Mouse (Mus musculus) embryonic facial prominence, embryonic 13.5 days (tissue): ENCODE data around the gene Spata5. TPM values are rescaled to one million over a fixed set of nuclear protein-coding genes. Genes with fewer than 3 reads are reported as not detected.

ENCODE experiments used
- ATAC-seq: fragments of 200-750 bp; cut with Nextera tagmentation; 2 replicates; pipeline ENCODE4 v1.8.0; 2017; ENCODE audit warnings: low read depth; ENCODE audit not compliant: insufficient number of reproducible peaks, insufficient read depth, low FRiP score, low TSS enrichment
- H3K27ac ChIP-seq: fragments of 300-500 bp; sonication (generic); 2 replicates; pipeline ENCODE4 v1.5.1; 2015; ENCODE audit warnings: moderate library complexity, mild to moderate bottlenecking, inconsistent platforms
- H3K27me3 ChIP-seq: fragments of 300-500 bp; sonication (generic); 2 replicates; pipeline ENCODE4 v1.6.1; 2015; ENCODE audit warnings: mild to moderate bottlenecking, inconsistent platforms
- H3K36me3 ChIP-seq: fragments of 300-500 bp; sonication (generic); 2 replicates; pipeline ENCODE4 v1.6.1; 2015; ENCODE audit warnings: mild to moderate bottlenecking, inconsistent platforms
- H3K4me1 ChIP-seq: fragments of 300-500 bp; sonication (generic); 2 replicates; pipeline ENCODE4 v1.6.1; 2015; ENCODE audit warnings: inconsistent platforms
- H3K4me2 ChIP-seq: fragments of 300-500 bp; sonication (generic); 2 replicates; pipeline ENCODE4 v1.6.1; 2015; ENCODE audit warnings: moderate library complexity, mild to moderate bottlenecking, inconsistent platforms
- H3K4me3 ChIP-seq: fragments of 300-500 bp; sonication (generic); 2 replicates; pipeline ENCODE4 v1.5.1; 2015; ENCODE audit warnings: mild to moderate bottlenecking, inconsistent platforms
- H3K9ac ChIP-seq: fragments of 300-500 bp; sonication (generic); 2 replicates; pipeline ENCODE4 v1.6.1; 2015; ENCODE audit warnings: mild to moderate bottlenecking, inconsistent platforms
- H3K9me3 ChIP-seq: fragments of 300-500 bp; sonication (generic); 2 replicates; pipeline ENCODE4 v1.6.1; 2016; ENCODE audit warnings: inconsistent platforms
- WGBS: fragments of 180-500 bp; shearing (Covaris S2); methylation state at CpG from one replicate; pipeline ENCODE4 v1.1.7; 2015; ENCODE audit warnings: mixed read lengths; 5-methylcytosine and 5-hydroxymethylcytosine counted together
- polyA plus RNA-seq: library from polyadenylated mRNA; unstranded; fragments of >200 nt; fragmentation: Nextera tagmentation; extraction: Ambion mirVana; gene quantifications from 2 replicates; pipeline ENCODE4 v1.2.1, GENCODE M21; 2015

The Spata5 gene
- polyA plus RNA-seq, 1 experiment from 2014 or later: 47.0 TPM

DNA sequence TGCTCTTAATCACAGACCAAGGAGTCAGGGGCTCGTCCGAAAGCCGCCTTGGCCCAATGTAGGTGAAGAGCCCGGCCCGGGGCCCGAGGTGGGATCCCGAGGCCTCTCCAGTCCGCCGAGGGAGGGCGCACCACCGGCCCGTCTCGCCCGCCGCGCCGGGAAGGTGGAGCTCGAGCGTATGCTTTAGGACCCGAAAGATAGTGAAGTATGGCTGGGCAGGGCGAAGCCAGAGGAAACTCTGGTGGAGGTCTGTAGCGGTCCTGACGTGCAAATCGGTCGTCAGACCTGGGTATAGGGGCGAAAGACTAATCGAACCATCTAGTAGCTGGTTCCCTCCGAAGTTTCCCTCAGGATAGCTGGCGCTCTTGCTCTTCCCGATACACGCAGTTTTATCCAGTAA is 61.6 kb downstream of the Spata5 start:
- Histone ChIP-seq H3K4me2 (no peak overlapping the region), H3K36me3 (peaks cover 6% of the 10 kb centered on the region), H3K27ac (no peak overlapping the region), H3K9me3 (no peaks in the 10 kb centered on the region), H3K9ac (no peak overlapping the region), H3K4me3 (no peak overlapping the region), H3K27me3 (no peaks in the 10 kb centered on the region), H3K4me1 (0 out of 2 replicates have a peak, but pooled peaks cover 3% of the 10 kb centered on the region)
- 89% methylated on average over 31 of the region's 31 CpGs for WGBS
- no peak for ATAC-seq

DNA sequence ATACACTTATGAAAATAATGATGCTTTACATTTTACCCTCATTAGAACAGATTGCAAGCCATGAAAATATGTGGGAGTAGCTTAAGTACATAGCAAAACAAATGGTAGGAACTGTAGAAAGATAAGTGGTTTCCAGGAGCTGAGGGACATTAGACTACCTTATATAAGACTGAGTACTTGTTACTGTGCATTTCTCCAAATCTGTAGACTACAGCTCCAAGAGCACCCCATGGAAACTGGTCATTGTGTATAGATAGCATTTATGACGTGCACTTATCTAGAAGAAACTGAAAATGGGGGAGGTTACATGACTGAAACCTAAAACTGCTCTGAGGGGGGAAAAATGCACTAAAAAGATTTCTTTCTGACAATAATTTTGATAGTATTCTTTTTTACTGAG is 63.0 kb downstream of the Spata5 start:
- H3K4me2 ChIP-seq: no peak overlapping the region
- H3K27me3 ChIP-seq: no peaks in the 10 kb centered on the region
- 84% methylated on average over 1 of the region's 1 CpGs for whole genome bisulfite sequencing
- no peaks in the 10 kb centered on the region for H3K9me3 ChIP-seq
- ATAC-seq: no peak
- no peak overlapping the region for H3K4me3 ChIP-seq
- H3K9ac ChIP-seq: no peak overlapping the region
- peaks cover 6% of the 10 kb centered on the region for H3K36me3 ChIP-seq
- H3K4me1 ChIP-seq: 0 out of 2 replicates have a peak, but pooled peaks cover 3% of the 10 kb centered on the region
- H3K27ac ChIP-seq: no peak overlapping the region

DNA sequence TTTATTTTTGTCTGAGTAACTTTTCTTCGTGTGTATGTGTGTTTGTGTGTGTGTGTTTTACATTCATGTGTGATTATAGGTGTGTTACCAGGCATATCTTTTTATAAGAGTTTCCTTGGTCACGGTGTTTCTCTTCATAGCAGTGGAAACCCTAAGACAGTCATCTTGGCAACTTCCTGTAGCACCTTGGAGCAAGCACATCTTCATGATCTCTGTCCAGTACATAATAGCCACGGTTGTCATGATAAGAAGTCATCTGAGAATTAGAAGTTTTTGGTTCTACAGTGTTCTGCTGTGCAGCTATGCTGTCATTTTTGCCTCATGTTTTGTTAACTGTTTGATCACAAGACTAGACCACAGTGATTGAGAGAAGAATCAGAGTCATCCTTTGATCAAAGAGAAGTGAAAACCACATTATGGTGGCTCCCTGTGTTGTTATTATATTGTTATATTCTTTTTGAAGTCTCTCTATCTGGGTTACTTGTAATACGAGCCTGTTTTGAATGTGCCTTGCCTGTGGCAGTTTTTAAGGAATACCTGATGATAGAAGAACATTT is 64.1 kb downstream of the Spata5 start:
- no peak for ATAC-seq
- Histone ChIP-seq H3K27ac (no peak overlapping the region), H3K36me3 (peaks cover 6% of the 10 kb centered on the region), H3K4me1 (0 out of 2 replicates have a peak, but pooled peaks cover 3% of the 10 kb centered on the region), H3K9me3 (no peaks in the 10 kb centered on the region), H3K4me2 (no peak overlapping the region), H3K4me3 (no peak overlapping the region), H3K9ac (no peak overlapping the region), H3K27me3 (no peaks in the 10 kb centered on the region)
- WGBS: 71% methylated on average over 4 of the region's 4 CpGs

DNA sequence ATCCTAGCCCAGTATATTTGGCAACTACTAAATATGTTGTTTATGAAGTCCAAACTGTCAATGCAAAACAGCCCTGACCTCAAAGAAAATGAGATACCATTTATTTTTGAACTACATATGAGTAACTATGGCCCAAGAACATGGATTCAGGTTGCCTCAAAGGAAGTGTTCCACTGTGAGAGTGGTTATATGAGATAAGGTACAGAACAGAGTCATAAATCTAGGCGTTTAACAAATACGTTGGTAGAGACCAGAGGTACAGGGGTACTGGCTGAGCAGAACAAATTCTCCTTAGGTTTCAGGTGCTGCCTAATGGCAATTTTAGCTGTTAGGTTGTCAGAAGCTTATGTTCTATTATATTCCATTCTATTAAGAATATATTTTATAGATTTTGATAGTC is 67.9 kb downstream of the Spata5 start:
- no peak for ATAC-seq
- Histone ChIP-seq H3K27me3 (no peaks in the 10 kb centered on the region), H3K4me2 (no peak overlapping the region), H3K27ac (no peak overlapping the region), H3K9me3 (no peaks in the 10 kb centered on the region), H3K4me3 (no peak overlapping the region), H3K36me3 (no peaks in the 10 kb centered on the region), H3K4me1 (0 out of 2 replicates have a peak, but pooled peaks cover 3% of the 10 kb centered on the region), H3K9ac (no peak overlapping the region)
- 96% methylated on average over 2 of the region's 2 CpGs for WGBS

DNA sequence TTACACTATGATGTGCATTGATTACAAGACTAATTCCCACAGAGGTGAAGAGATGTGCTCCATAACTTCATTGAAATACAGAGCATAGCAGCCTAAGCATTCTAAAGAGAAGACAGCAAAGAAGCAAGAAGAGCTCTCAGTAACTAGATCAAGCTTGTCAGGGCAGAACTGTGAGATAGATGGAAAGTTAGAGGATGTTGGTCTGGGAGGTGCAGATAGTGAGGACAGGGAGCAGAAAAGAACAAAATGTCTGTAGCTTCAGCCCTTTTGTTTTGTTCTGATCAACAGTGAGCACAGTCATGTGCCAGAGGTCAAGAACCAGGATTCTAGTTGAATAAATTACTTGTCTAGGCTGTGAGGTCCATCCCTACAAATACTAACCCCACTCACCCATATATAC is 68.5 kb downstream of the Spata5 start:
- H3K27me3 ChIP-seq: no peaks in the 10 kb centered on the region
- ATAC-seq: no peak

DNA sequence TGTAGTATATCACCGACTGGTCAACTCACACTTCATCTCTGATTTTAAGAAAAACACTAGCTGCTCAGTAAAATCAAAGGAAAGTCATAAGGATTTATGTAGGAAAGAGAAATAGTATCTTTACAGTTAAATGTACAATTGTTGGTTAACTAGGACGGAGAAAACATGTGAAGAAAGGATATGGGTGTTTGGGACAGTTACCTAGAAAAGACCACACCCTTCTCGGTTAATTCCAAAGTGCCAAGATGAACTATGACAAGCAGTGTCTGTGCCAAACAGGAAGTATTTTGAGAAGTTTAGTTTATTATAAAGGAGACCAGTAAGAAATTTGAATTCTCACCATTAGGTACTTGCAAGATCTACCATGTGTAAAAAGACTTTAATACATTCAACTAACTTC is 70.3 kb downstream of the Spata5 start:
- ATAC-seq: no peak
- Histone ChIP-seq H3K4me3 (no peak overlapping the region), H3K4me1 (no peaks in the 10 kb centered on the region), H3K4me2 (no peak overlapping the region), H3K27me3 (no peaks in the 10 kb centered on the region), H3K27ac (no peak overlapping the region), H3K9me3 (no peaks in the 10 kb centered on the region), H3K36me3 (no peaks in the 10 kb centered on the region), H3K9ac (no peak overlapping the region)
- 90% methylated on average over 3 of the region's 3 CpGs for WGBS

More for the DNA sequence above, 68.5 kb downstream of the Spata5 start:
- no peaks in the 10 kb centered on the region for H3K9me3 ChIP-seq
- no peak overlapping the region for H3K27ac ChIP-seq
- H3K4me1 ChIP-seq: 0 out of 2 replicates have a peak, but pooled peaks cover 3% of the 10 kb centered on the region
- H3K4me2 ChIP-seq: no peak overlapping the region
- H3K4me3 ChIP-seq: no peak overlapping the region
- H3K9ac ChIP-seq: no peak overlapping the region
- no peaks in the 10 kb centered on the region for H3K36me3 ChIP-seq

DNA sequence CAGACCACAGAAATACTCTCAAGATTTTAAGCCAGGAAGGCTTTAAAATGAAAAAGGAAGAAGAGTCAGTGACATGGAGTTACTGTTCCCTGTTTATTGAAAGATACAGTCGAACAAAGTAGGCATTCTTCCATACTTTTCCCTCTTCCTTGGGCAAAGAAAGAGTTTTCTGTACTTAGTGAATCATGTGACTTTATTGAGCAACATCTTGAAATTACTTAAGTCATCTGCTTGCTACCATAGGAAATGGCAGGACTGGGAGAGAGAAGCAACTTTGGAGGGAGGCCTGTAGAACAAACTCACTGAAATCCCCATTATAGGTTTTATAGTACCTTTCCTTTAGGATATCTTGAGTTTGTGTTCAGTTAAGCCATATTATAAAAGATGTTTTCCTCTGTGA is 81.2 kb downstream of the Spata5 start:
- no peak overlapping the region for H3K4me3 ChIP-seq
- H3K27me3 ChIP-seq: no peaks in the 10 kb centered on the region
- 57% methylated on average over 1 of the region's 1 CpGs for WGBS

DNA sequence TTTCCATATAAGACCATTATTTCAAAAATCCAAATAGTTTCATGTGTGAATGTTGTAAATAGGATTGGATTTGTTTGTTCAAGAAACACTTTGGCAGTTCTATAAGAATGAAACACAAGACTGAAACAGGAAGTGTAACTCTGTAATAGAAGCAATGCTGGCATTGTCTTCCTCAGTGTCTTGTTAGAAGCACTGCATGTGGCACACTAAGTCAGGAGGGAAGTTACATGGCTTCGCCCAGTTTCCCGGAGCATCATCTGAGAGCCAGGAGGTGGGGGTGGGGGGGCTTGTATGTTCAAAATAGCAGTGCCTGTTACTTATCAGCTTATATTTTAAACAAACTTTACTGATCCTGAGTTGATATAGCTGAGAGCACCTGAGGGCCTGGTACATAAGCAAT is 82.9 kb downstream of the Spata5 start:
- Histone ChIP-seq H3K27ac (no peak overlapping the region), H3K36me3 (no peaks in the 10 kb centered on the region), H3K9me3 (no peaks in the 10 kb centered on the region), H3K4me1 (0 out of 2 replicates have a peak, but pooled peaks cover 5% of the 10 kb centered on the region), H3K4me3 (no peak overlapping the region), H3K27me3 (no peaks in the 10 kb centered on the region), H3K4me2 (no peak overlapping the region), H3K9ac (no peak overlapping the region)
- ATAC-seq: no peak
- 52% methylated on average over 2 of the region's 2 CpGs for WGBS

More for the DNA sequence above, 81.2 kb downstream of the Spata5 start:
- Histone ChIP-seq H3K9me3 (no peaks in the 10 kb centered on the region), H3K36me3 (no peaks in the 10 kb centered on the region), H3K4me1 (0 out of 2 replicates have a peak, but pooled peaks cover 5% of the 10 kb centered on the region), H3K27ac (no peak overlapping the region), H3K9ac (no peak overlapping the region), H3K4me2 (no peak overlapping the region)
- no peak for ATAC-seq

DNA sequence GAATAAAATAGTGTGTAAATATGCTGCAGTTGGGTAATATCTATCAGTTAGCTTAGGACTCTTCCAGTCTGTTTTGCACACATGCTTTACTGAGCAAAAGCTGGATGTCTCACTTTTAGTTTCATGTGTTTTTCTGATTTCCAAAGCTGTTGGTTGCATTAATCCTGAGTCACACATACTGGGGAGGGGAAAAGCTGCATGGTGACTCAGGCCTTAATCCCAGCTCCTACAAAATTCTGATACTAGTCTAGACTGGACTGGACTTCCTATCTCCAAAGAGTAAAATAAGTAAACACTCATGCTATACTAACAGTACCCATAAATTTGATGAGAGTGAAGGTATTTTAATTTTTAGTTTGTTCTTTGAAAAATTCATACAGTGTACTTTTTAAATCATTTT is 84.2 kb downstream of the Spata5 start:
- Histone ChIP-seq H3K4me1 (0 out of 2 replicates have a peak, but pooled peaks cover 5% of the 10 kb centered on the region), H3K9ac (no peak overlapping the region), H3K27me3 (no peaks in the 10 kb centered on the region), H3K27ac (no peak overlapping the region), H3K4me2 (no peak overlapping the region), H3K9me3 (no peaks in the 10 kb centered on the region), H3K36me3 (no peaks in the 10 kb centered on the region), H3K4me3 (no peak overlapping the region)
- no peak for ATAC-seq

DNA sequence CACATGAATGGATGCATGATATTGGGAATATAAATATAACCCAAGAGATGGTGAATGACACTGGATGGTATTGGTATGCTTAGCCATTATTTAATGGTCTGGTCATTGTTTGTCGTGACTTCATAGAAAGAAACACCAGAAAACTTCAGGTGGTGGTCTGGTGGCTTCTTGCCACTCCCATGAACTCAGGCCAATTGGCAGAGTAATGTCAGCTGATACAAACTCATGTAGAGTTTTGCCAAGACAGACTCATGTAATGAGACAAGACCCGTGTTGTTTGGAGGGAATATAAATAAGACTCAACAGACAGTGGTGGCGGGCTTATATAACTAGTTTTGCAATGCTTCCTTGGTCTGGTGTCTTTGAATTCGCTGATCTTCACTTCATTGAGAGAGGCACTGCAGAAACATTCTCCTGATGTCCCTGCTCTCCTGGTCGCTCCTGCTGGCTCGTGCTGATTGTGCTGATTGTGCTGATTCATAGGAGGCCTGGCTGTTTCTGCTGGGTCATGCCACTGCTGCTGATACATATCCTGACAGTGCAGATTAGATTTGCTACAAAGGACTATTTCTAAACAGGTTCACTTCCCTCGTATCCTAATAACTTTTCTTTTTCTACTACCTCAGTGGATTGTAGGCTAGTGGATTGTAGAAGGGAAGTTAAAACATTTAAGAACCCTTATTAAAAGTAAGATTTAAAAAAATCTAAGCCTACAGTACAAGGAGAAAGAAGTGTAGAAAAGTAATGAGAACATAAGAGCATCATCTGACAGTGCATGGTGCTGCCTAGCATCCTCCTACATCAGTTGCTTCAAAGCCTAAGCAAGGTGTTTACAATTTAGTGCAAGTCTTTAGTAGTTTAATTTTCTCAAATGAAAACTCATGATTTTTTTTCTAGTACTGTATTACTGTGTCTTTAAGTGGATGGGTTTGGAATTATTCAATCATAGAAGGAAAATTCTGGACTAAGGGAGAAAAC is 90.6 kb downstream of the Spata5 start:
- Histone ChIP-seq H3K9me3 (no peaks in the 10 kb centered on the region), H3K4me3 (no peak overlapping the region), H3K9ac (no peak overlapping the region), H3K27me3 (no peaks in the 10 kb centered on the region), H3K27ac (no peak overlapping the region), H3K36me3 (no peaks in the 10 kb centered on the region), H3K4me1 (no peaks in the 10 kb centered on the region), H3K4me2 (no peak overlapping the region)
- WGBS: 74% methylated on average over 7 of the region's 7 CpGs
- no peak for ATAC-seq

DNA sequence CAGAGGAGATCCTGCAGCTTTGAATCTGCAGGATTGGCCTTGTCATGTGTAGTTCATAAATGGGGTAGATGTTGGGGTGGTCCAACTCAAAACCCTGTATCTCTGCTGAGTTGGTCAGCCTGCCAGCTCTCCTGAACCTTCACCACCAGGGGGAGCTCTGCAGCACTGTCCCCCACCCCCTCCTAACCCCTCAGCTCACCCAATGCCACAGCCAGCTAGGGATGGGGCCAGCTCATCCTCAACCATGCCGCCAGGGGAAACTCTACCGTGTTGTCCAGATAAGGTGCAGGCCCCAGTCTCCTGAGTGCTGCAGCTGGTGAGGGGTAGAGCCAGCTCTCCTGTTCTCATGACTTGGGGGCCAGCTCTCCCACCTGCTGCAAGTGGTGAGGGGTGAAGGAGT is 95.8 kb downstream of the Spata5 start:
- Histone ChIP-seq H3K27ac (no peak overlapping the region), H3K27me3 (no peaks in the 10 kb centered on the region), H3K9me3 (no peaks in the 10 kb centered on the region), H3K9ac (no peak overlapping the region), H3K4me1 (no peaks in the 10 kb centered on the region), H3K4me2 (no peak overlapping the region), H3K4me3 (no peak overlapping the region), H3K36me3 (no peaks in the 10 kb centered on the region)
- no peak for ATAC-seq
- 12% methylated on average over 2 of the region's 2 CpGs for WGBS

DNA sequence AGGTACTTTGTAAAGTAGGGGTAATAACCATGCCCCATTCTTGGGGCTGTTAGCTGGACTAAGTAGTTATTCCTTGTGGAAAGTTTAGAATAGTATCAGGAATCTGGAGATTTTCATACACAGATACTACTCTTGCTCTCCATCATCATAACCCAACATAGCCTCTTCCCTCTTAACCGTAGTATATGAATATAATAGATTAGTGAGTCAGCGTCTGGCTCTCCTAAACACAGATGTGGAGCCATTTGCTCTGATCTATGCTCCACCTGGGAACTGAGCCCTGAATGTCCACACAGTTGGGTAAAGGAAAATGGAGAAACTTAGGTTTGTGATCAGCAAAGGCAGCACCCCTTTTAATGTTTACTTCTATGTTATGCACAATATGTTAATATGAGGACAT is 96.7 kb downstream of the Spata5 start:
- H3K4me3 ChIP-seq: no peak overlapping the region
- H3K4me1 ChIP-seq: no peaks in the 10 kb centered on the region
- no peaks in the 10 kb centered on the region for H3K36me3 ChIP-seq
- no peaks in the 10 kb centered on the region for H3K9me3 ChIP-seq
- WGBS: 89% methylated on average over 2 of the region's 2 CpGs
- no peak overlapping the region for H3K9ac ChIP-seq
- no peak overlapping the region for H3K27ac ChIP-seq
- H3K4me2 ChIP-seq: no peak overlapping the region
- ATAC-seq: no peak
- no peaks in the 10 kb centered on the region for H3K27me3 ChIP-seq
